Mouse (Mus musculus): Measurements from ENCODE around the gene Xrcc3.

DNA sequence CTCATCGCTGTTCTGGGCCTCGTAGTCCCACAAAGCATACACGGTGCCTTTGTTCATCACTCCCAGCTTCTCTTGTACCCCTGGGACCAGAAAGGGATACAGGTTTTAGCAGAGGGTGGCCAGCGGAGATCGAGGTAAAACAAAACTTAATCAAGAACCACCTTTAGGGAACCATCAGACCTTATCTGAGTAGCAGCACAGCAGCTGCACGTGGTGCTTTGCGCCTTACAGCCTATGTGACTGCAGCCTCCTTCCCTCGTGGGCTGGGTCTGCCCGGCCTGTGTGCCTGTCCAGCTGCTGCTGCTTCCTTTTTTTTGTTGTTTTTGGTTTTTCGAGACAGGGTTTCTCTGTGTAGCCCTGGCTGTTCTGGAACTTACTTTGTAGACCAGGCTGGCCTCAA is 16.7 kb upstream of the Xrcc3 start:
- TF ChIP-seq CTCF (IDR thresholded peaks at IDR 0.05; ENCODE audit: low read depth): no peak
- TF ChIP-seq EP300 (optimal IDR thresholded peaks at IDR 0.05): no peak
